Mouse (Mus musculus) intestine, postnatal 0 days (tissue): Measurements from ENCODE around the gene Exosc8. TPM values are rescaled to one million over a fixed set of nuclear protein-coding genes. Genes with fewer than 3 reads are reported as not detected.

Experiments used
- ATAC-seq: fragments of 200-750 bp; cut with Nextera tagmentation; 2 replicates; pipeline ENCODE4 v1.8.0; 2017; ENCODE audit warnings: mild to moderate bottlenecking, moderate TSS enrichment, moderate library complexity
- H3K27ac ChIP-seq: fragments of 300-500 bp; sonication (generic); 2 replicates; pipeline ENCODE4 v1.5.1; 2014; ENCODE audit warnings: mild to moderate bottlenecking, low read depth, low read length, moderate library complexity
- H3K27me3 ChIP-seq: fragments of 300-500 bp; sonication (generic); replicated peaks from 2 replicates; pipeline ENCODE4 v1.6.1; 2014; ENCODE audit warnings: low read length, mixed read lengths; ENCODE audit not compliant: control insufficient read depth, insufficient read depth
- H3K36me3 ChIP-seq: fragments of 300-500 bp; sonication (generic); 2 replicates; pipeline ENCODE4 v1.6.1; 2014; ENCODE audit warnings: mild to moderate bottlenecking, moderate library complexity; ENCODE audit not compliant: control insufficient read depth, insufficient read depth
- H3K4me1 ChIP-seq: fragments of 300-500 bp; sonication (generic); replicated peaks from 2 replicates; pipeline ENCODE4 v1.6.1; 2014; ENCODE audit warnings: antibody characterized with exemption, low read length, mixed read lengths; ENCODE audit not compliant: control insufficient read depth, insufficient read depth
- H3K4me2 ChIP-seq: fragments of 300-500 bp; sonication (generic); replicated peaks from 2 replicates; pipeline ENCODE4 v1.6.1; 2014; ENCODE audit warnings: low read depth, mild to moderate bottlenecking, moderate library complexity
- H3K4me3 ChIP-seq: fragments of 300-500 bp; sonication (generic); 2 replicates; pipeline ENCODE4 v1.5.1; 2014; ENCODE audit warnings: low read depth, low read length
- H3K9ac ChIP-seq: fragments of 300-500 bp; sonication (generic); 2 replicates; pipeline ENCODE4 v1.6.1; 2014; ENCODE audit warnings: mild to moderate bottlenecking, low read depth, low read length
- H3K9me3 ChIP-seq: fragments of 300-500 bp; sonication (generic); 2 replicates; pipeline ENCODE4 v1.6.1; 2016; ENCODE audit warnings: mixed run types; ENCODE audit not compliant: control insufficient read depth
- CTCF ChIP-seq: sonication (generic); IDR thresholded peaks from 2 replicates; pipeline ENCODE4 v1.5.1; 2016; ENCODE audit warnings: low read depth, mild to moderate bottlenecking, control low read depth, antibody characterized with exemption, moderate library complexity
- WGBS: fragments of 180-500 bp; shearing (Covaris S2); extraction: QIAGEN DNeasy Blood & Tissue Kit; methylation state at CpG from one replicate; pipeline ENCODE4 v1.1.7; 2014; 5-methylcytosine and 5-hydroxymethylcytosine counted together
- polyA plus RNA-seq: library from polyadenylated mRNA; unstranded; fragments of >200 nt; fragmentation: Nextera tagmentation; extraction: Ambion mirVana; gene quantifications from 2 replicates; pipeline ENCODE4 v1.2.1, GENCODE M21; 2015

The Exosc8 gene
- polyA plus RNA-seq, 1 experiment from 2014 or later: 31.7 TPM

DNA sequence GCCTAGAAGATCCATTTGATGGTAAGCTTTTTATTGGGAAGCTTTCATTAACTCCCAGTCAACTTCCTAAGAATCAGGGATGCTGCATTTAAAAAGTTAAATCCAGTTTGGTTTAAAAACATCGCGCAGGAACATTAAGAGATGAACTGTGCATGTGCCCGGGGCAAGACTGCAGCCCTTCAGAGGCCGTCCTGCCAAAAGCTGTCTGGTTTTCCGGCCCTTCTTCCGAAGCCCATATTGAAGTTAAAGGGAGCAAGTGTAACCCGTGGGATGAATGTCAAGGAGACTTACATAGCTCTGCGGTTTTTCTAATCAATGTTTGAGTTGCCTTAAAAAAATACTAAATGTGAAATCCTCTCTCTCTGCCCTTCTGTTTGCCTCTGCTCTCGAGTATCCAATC is 24.0 kb upstream of the Exosc8 start:
- H3K9me3 ChIP-seq: no peaks in the 10 kb centered on the region
- WGBS: 66% methylated on average over 9 of the region's 9 CpGs
- no peak for TF ChIP-seq CTCF
- H3K36me3 ChIP-seq: no peaks in the 10 kb centered on the region
- no peaks in the 10 kb centered on the region for H3K4me1 ChIP-seq
- no peak for ATAC-seq
- H3K4me2 ChIP-seq: no peak overlapping the region
- no peak overlapping the region for H3K27ac ChIP-seq
- no peak overlapping the region for H3K9ac ChIP-seq
- peaks cover 13% of the 10 kb centered on the region; the same call in 1 of the 2 replicates for H3K27me3 ChIP-seq
- H3K4me3 ChIP-seq: no peak overlapping the region

GRCm38 (mm10) chr3:54757446-54757845 is 22.3 kb upstream of the Exosc8 start:
- no peak overlapping the region for H3K4me3 ChIP-seq
- H3K4me1 ChIP-seq: no peaks in the 10 kb centered on the region
- H3K4me2 ChIP-seq: no peak overlapping the region
- no peak overlapping the region for H3K9ac ChIP-seq
- no peak for ATAC-seq
- no peak for TF ChIP-seq CTCF
- H3K9me3 ChIP-seq: no peaks in the 10 kb centered on the region
- WGBS: 67% methylated on average over 8 of the region's 8 CpGs
- H3K27me3 ChIP-seq: peaks cover 13% of the 10 kb centered on the region; the same call in 1 of the 2 replicates
- no peak overlapping the region for H3K27ac ChIP-seq
- H3K36me3 ChIP-seq: no peaks in the 10 kb centered on the region

DNA sequence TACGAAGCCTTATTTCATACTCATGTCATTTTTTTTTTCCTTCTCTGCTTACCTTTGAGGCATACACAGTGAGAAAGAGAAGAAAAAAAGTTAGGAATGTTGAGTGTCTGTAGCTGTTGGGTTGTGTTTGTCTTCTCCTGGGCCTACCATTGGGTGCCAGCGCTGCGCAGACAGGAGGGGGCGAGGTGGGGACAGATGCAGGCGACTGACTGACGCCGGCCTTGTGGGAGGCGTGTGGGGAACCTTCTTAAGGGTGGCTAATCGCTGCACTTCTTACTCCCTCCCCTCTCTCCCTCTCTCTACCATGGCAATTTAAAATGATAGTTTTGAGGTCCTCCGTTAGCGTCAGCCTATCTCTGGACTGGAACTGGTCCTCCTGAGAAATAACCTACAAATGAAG is 20.9 kb upstream of the Exosc8 start:
- ATAC-seq: 0 out of 2 replicates have a peak, but pooled peaks have one; percentile 19

DNA sequence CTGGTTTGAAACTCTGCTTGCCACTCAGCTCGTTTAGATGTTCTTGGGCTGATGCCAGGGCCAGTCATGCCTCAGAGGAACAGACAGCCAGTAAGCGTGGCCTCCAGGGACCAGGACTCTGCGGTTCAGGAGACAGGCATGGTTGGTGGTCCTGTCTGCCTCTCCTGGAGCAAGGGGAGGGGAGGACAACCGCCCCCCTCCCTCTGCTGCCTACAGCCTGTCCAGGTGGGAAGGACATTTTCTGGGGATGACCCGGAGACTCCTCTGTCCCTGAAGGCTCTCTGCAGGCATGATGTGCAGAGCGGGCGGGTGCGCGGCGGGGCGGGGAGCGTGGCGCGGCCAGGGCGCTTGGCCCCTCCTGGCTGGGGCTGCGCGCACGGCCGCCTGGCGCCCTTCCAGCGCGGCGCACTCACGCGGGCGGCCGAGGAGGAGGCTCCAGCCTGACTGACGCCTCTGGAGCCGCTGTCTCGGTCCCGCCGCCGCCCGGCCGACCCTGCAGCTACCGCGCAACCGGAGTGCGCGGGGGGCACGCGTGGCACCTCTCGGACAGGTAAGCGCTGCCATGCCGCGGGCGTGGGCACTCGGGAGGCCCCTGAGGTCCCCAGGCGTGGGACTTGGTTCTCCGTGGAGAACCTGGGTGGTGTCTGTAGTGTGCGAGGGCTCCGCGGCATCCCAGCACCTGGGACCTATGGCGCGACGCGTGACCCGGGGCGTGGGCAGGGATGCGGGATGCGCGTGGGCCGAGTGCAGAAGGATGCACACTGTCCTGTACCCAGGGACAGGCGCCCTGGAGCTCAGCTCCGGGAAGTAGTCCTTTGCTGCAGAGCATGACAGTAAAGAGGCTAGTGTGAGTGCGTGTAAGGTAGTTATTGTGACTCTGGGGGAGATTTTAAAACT is 20.2 kb upstream of the Exosc8 start, which contains the start of gene Smad9:
Gene Smad9, plus strand, starts transcription at position 438 of the 897 bp plus-strand sequence.
- 1% methylated on average over 53 of the region's 66 CpGs for WGBS
- ATAC-seq: peak; percentile 53; the same call in 1 of the 2 replicates
- no peaks in the 10 kb centered on the region for H3K9me3 ChIP-seq
- peak within 1 kb of the TSS; percentile 92 for H3K4me2 ChIP-seq
- H3K9ac ChIP-seq: peak within 1 kb of the TSS; percentile 42
- H3K27me3 ChIP-seq: peaks cover 13% of the 10 kb centered on the region; the same call in 1 of the 2 replicates
- peak within 1 kb of the TSS; percentile 62 for H3K4me3 ChIP-seq
- TF ChIP-seq CTCF: peak; percentile 10
- H3K4me1 ChIP-seq: no peaks in the 10 kb centered on the region
- H3K36me3 ChIP-seq: peaks cover 2% of the 10 kb centered on the region
- peak within 1 kb of the TSS; percentile 52; the same call in 1 of the 2 replicates for H3K27ac ChIP-seq

More for the DNA sequence above, 20.9 kb upstream of the Exosc8 start:
- H3K27me3 ChIP-seq: peaks cover 13% of the 10 kb centered on the region; the same call in 1 of the 2 replicates
- TF ChIP-seq CTCF: peak; percentile 23; the same call in 1 of the 2 replicates
- peak overlapping the region; percentile 92 for H3K4me2 ChIP-seq
- peak overlapping the region; percentile 52; the same call in 1 of the 2 replicates for H3K27ac ChIP-seq
- H3K36me3 ChIP-seq: no peaks in the 10 kb centered on the region
- peak overlapping the region; percentile 42 for H3K9ac ChIP-seq
- WGBS: 6% methylated on average over 11 of the region's 11 CpGs
- H3K9me3 ChIP-seq: no peaks in the 10 kb centered on the region
- no peaks in the 10 kb centered on the region for H3K4me1 ChIP-seq
- H3K4me3 ChIP-seq: peak overlapping the region; percentile 62

DNA sequence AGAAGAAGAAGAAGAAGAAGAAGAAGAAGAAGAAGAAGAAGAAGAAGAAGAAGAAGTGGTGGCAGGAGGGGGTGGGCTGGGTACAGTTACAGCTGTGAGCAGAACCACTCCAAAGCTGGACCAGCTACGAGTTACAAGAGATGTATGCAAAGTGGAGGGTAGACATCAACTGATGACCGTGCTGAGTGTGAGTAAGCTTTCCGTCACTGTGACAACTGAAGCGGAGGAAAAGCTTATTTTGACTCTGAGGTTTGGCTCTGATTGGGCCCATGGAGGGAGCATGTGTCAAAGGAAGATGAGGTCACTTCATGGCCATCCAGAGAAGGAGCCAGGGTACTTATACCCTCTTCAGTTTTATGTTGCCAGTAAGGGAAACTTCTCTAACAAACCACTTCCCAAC is 18.2 kb upstream of the Exosc8 start:
- Histone ChIP-seq H3K4me1 (no peaks in the 10 kb centered on the region), H3K4me2 (no peak overlapping the region), H3K4me3 (no peak overlapping the region), H3K9ac (no peak overlapping the region), H3K27me3 (peaks cover 13% of the 10 kb centered on the region; the same call in 1 of the 2 replicates), H3K9me3 (no peaks in the 10 kb centered on the region), H3K27ac (no peak overlapping the region), H3K36me3 (peaks cover 20% of the 10 kb centered on the region)
- WGBS: 68% methylated on average over 4 of the region's 4 CpGs
- TF ChIP-seq CTCF: no peak
- no peak for ATAC-seq

GRCm38 (mm10) chr3:54745799-54746198 is 10.6 kb upstream of the Exosc8 start:
- no peak for ATAC-seq

More at GRCm38 (mm10) chr3:54745799-54746198, 10.6 kb upstream of the Exosc8 start:
- peak; percentile 69 for TF ChIP-seq CTCF
- Histone ChIP-seq H3K4me2 (no peak overlapping the region), H3K9ac (no peak overlapping the region), H3K27me3 (no peaks in the 10 kb centered on the region), H3K4me3 (no peak overlapping the region), H3K27ac (no peak overlapping the region), H3K4me1 (no peaks in the 10 kb centered on the region), H3K9me3 (no peaks in the 10 kb centered on the region), H3K36me3 (peaks cover 93% of the 10 kb centered on the region)
- 60% methylated on average over 5 of the region's 5 CpGs for WGBS
